Mouse (Mus musculus) forebrain, embryonic 11.5 days (tissue): ENCODE measurements around the gene Trmt10a. TPM values are rescaled to one million over a fixed set of nuclear protein-coding genes. Genes with fewer than 3 reads are reported as not detected.

Experiments
- ATAC-seq: fragments of 200-750 bp; cut with Nextera tagmentation; replicated peaks from 2 replicates; pipeline ENCODE4 v1.8.0; 2017; ENCODE audit warnings: moderate TSS enrichment; ENCODE audit not compliant: low FRiP score
- DNase-seq: peaks from one replicate; pipeline ENCODE4 v3.0.0-alpha.2; 2017; ENCODE audit warnings: low spot score
- H3K27ac ChIP-seq: fragments of 300-500 bp; sonication (generic); 2 replicates; pipeline ENCODE4 v1.5.1; 2014; ENCODE audit warnings: low read depth, low read length
- H3K27me3 ChIP-seq: fragments of 300-500 bp; sonication (generic); 2 replicates; pipeline ENCODE4 v1.6.1; 2014; ENCODE audit warnings: mild to moderate bottlenecking, low read length, mixed read lengths; ENCODE audit not compliant: control insufficient read depth, insufficient read depth
- H3K36me3 ChIP-seq: fragments of 300-500 bp; sonication (generic); 2 replicates; pipeline ENCODE4 v1.6.1; 2014; ENCODE audit warnings: mild to moderate bottlenecking, low read length, moderate library complexity, mixed read lengths; ENCODE audit not compliant: control insufficient read depth, insufficient read depth
- H3K4me1 ChIP-seq: fragments of 300-500 bp; sonication (generic); replicated peaks from 2 replicates; pipeline ENCODE4 v1.6.1; 2014; ENCODE audit warnings: low read length, mixed read lengths; ENCODE audit not compliant: control insufficient read depth, insufficient read depth
- H3K4me2 ChIP-seq: fragments of 300-500 bp; sonication (generic); 2 replicates; pipeline ENCODE4 v1.6.1; 2014; ENCODE audit warnings: low read depth, mild to moderate bottlenecking, low read length, moderate library complexity, mixed read lengths; ENCODE audit not compliant: severe bottlenecking
- H3K4me3 ChIP-seq: fragments of 300-500 bp; sonication (generic); 2 replicates; pipeline ENCODE4 v1.5.1; 2014; ENCODE audit warnings: low read depth, low read length
- H3K9ac ChIP-seq: fragments of 300-500 bp; sonication (generic); 2 replicates; pipeline ENCODE4 v1.6.1; 2014; ENCODE audit warnings: low read length
- H3K9me3 ChIP-seq: fragments of 300-500 bp; sonication (generic); 2 replicates; pipeline ENCODE4 v1.6.1; 2016; ENCODE audit warnings: low read length, mixed read lengths; ENCODE audit not compliant: control insufficient read depth
- WGBS: fragments of 180-500 bp; shearing (Covaris S2); extraction: QIAGEN DNeasy Blood & Tissue Kit; methylation state at CpG from one replicate; pipeline ENCODE4 v1.1.7; 2014; 5-methylcytosine and 5-hydroxymethylcytosine counted together
- polyA plus RNA-seq: library from polyadenylated mRNA; unstranded; fragments of >200 nt; fragmentation: Nextera tagmentation; extraction: Ambion mirVana; gene quantifications from 2 replicates; pipeline ENCODE4 v1.2.1, GENCODE M21; 2014

Trmt10a gene
- polyA plus RNA-seq, 1 experiment from 2014 or later: 15.1 TPM

GRCm38 (mm10) chr3:138142733-138143314 lies 424 bp upstream of the Trmt10a start:
- DNase-seq (no peak), ATAC-seq (no peak)
- peak overlapping the region; percentile 98 for H3K27ac ChIP-seq
- peak overlapping the region; percentile 65 for H3K4me3 ChIP-seq
- H3K9ac ChIP-seq: peak overlapping the region; percentile 79
- no peaks in the 10 kb centered on the region for H3K4me1 ChIP-seq
- no peaks in the 10 kb centered on the region for H3K27me3 ChIP-seq
- no peaks in the 10 kb centered on the region for H3K36me3 ChIP-seq
- H3K9me3 ChIP-seq: no peaks in the 10 kb centered on the region
- peak overlapping the region; percentile 40; the same call in 1 of the 2 replicates for H3K4me2 ChIP-seq
- WGBS: 11% methylated on average over 12 of the region's 12 CpGs

GRCm38 (mm10) chr3:138144060-138144641 lies 903 bp downstream of the Trmt10a start:
- DNase-seq: no peak

GRCm38 (mm10) chr3:138144642-138145171 lies 1.5 kb downstream of the Trmt10a start, which contains the start of gene Mttp:
Mttp (minus strand) TSS chr3:138144968.
- peak within 1 kb of the TSS; percentile 72 for H3K4me2 ChIP-seq
- WGBS: 5% methylated on average over 8 of the region's 8 CpGs
- no peaks in the 10 kb centered on the region for H3K4me1 ChIP-seq
- H3K9me3 ChIP-seq: no peaks in the 10 kb centered on the region
- peak within 1 kb of the TSS; percentile 65 for H3K4me3 ChIP-seq
- ATAC-seq (peak; percentile 25), DNase-seq (peak; percentile 72)
- H3K27me3 ChIP-seq: no peaks in the 10 kb centered on the region
- H3K27ac ChIP-seq: peak within 1 kb of the TSS; percentile 98
- H3K9ac ChIP-seq: peak within 1 kb of the TSS; percentile 79
- H3K36me3 ChIP-seq: no peaks in the 10 kb centered on the region

More at GRCm38 (mm10) chr3:138144060-138144641, 903 bp downstream of the Trmt10a start:
- Histone ChIP-seq H3K4me2 (peak overlapping the region; percentile 72), H3K27ac (peak overlapping the region; percentile 98), H3K9ac (peak overlapping the region; percentile 79), H3K4me1 (no peaks in the 10 kb centered on the region), H3K4me3 (peak overlapping the region; percentile 65), H3K9me3 (no peaks in the 10 kb centered on the region), H3K27me3 (no peaks in the 10 kb centered on the region), H3K36me3 (no peaks in the 10 kb centered on the region)
- ATAC-seq: peak; percentile 2
- under 1% methylated on average over 18 of the region's 18 CpGs for WGBS

GRCm38 (mm10) chr3:138148811-138149210 lies 5.6 kb downstream of the Trmt10a start:
- ATAC-seq (no peak), DNase-seq (no peak)
- Histone ChIP-seq H3K36me3 (no peaks in the 10 kb centered on the region), H3K27me3 (no peaks in the 10 kb centered on the region), H3K4me2 (no peak overlapping the region), H3K9ac (no peak overlapping the region), H3K4me1 (no peaks in the 10 kb centered on the region), H3K4me3 (no peak overlapping the region), H3K27ac (no peak overlapping the region), H3K9me3 (no peaks in the 10 kb centered on the region)
- WGBS: 95% methylated on average over 2 of the region's 2 CpGs

- WGBS: 85% methylated on average over 4 of the region's 4 CpGs
- H3K4me2 ChIP-seq: no peak overlapping the region
- ATAC-seq: no peak
- no peaks in the 10 kb centered on the region for H3K36me3 ChIP-seq
- H3K9ac ChIP-seq: no peak overlapping the region
- H3K27ac ChIP-seq: no peak overlapping the region
- H3K9me3 ChIP-seq: no peaks in the 10 kb centered on the region
- H3K4me1 ChIP-seq: no peaks in the 10 kb centered on the region
- H3K4me3 ChIP-seq: no peak overlapping the region
- DNase-seq: no peak
- H3K27me3 ChIP-seq: no peaks in the 10 kb centered on the region
Observed at GRCm38 (mm10) chr3:138155062-138155461, 11.8 kb downstream of the Trmt10a start.

- Histone ChIP-seq H3K9ac (no peak overlapping the region), H3K4me2 (no peak overlapping the region), H3K9me3 (no peaks in the 10 kb centered on the region), H3K27me3 (no peaks in the 10 kb centered on the region), H3K27ac (no peak overlapping the region), H3K36me3 (no peaks in the 10 kb centered on the region), H3K4me3 (no peak overlapping the region), H3K4me1 (no peaks in the 10 kb centered on the region)
- DNase-seq (no peak), ATAC-seq (no peak)
- 75% methylated on average over 10 of the region's 10 CpGs for WGBS
Observed at GRCm38 (mm10) chr3:138156651-138157050, 13.4 kb downstream of the Trmt10a start.

GRCm38 (mm10) chr3:138161623-138162022 lies 18.4 kb downstream of the Trmt10a start:
- Histone ChIP-seq H3K36me3 (no peaks in the 10 kb centered on the region), H3K27me3 (no peaks in the 10 kb centered on the region), H3K4me3 (no peak overlapping the region), H3K27ac (no peak overlapping the region), H3K4me1 (no peaks in the 10 kb centered on the region), H3K4me2 (no peak overlapping the region), H3K9me3 (no peaks in the 10 kb centered on the region), H3K9ac (no peak overlapping the region)
- WGBS: 87% methylated on average over 10 of the region's 10 CpGs
- ATAC-seq (no peak), DNase-seq (no peak)

- Histone ChIP-seq H3K27ac (no peak overlapping the region), H3K4me1 (no peaks in the 10 kb centered on the region), H3K9ac (no peak overlapping the region), H3K4me2 (no peak overlapping the region), H3K4me3 (no peak overlapping the region), H3K9me3 (no peaks in the 10 kb centered on the region), H3K36me3 (no peaks in the 10 kb centered on the region), H3K27me3 (no peaks in the 10 kb centered on the region)
- DNase-seq (no peak), ATAC-seq (peak; percentile 51; the same call in 1 of the 2 replicates)
- WGBS: 63% methylated on average over 4 of the region's 4 CpGs
Observed at GRCm38 (mm10) chr3:138162553-138163183, 19.4 kb downstream of the Trmt10a start.
